Comparison of ENCODE assay signal across 11 mouse cellular contexts in the genomic region with DNA sequence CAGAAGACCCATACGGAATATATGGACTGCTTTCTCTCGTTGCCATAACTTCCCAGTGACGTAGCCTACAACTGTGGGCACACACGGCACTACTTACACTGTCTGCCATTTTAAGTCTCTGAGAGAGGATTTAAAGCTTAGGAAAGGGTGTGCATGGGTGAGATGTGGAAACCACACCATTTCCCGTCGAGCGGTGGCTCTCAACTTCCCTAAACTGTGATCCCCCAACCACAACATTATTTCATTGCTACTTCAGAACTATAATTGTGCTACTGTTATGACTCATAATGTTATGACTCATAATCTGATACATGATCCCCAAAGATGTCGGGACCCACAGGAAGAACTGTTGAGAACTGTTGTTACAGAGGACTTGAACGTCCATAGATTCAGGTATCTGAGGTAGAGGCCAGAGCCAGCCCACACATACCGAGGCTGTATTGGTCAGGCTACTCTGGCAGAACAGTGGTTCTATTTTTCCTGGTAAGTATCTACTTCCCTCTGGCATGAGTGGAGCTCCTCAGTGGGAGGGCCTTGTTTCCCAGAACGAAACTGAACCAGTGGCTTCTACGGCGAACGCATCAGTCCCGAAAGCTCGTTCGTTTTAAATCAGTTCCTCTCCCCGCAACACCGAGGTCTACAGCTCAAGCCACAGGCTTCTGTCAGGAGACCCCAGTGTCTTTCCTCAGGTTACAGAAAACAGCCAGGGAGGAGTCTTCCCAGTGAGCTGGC. TPM values are rescaled to one million over a fixed set of nuclear protein-coding genes. Genes with fewer than 3 reads are reported as not detected.
A peak's percentile ranks its signal among the peaks of the same experiment; 100 is the strongest.
DNase-seq lines count a peak whose midpoint lies in the region; ATAC-seq and TF ChIP-seq lines count a peak whose summit lies in the region.
"Had no signal": no experiment of that assay in that cellular context is flagged by ENCODE, and none has a peak within 500 bp of the region (broad histone marks: within the 10 kb centered on the region; RNA-seq: fewer than 3 reads in every experiment).

No protein-coding gene starts in this region.

- no peak for ATAC-seq in hindbrain, embryonic 14.5 days (ENCODE audit: low FRiP score)
- ATAC-seq in stomach, postnatal 0 days (ENCODE audit: low FRiP score, low TSS enrichment): no peak

- H3K36me3 ChIP-seq in megakaryocyte, embryonic 14.5 days (replicated peaks; ENCODE audit: low read length): no peaks in the 10 kb centered on the region
- H3K36me3 ChIP-seq in hindbrain, embryonic 14.5 days (replicated peaks; ENCODE audit: control insufficient read depth, insufficient read depth): no peaks in the 10 kb centered on the region
- no peaks in the 10 kb centered on the region for H3K36me3 ChIP-seq in stomach, postnatal 0 days (ENCODE audit: control insufficient read depth, insufficient read depth, low read length)
- H3K36me3 ChIP-seq: hindbrain, embryonic 15.5 days; neural tube, embryonic 12.5 days had no signal

- no peak for TF ChIP-seq POLR2A in bone marrow, adult 2 months (IDR thresholded peaks at IDR 0.05; ENCODE audit: borderline replicate concordance, control insufficient read depth, low read depth, low read length)

- H3K4me1 ChIP-seq in bone marrow, adult 2 months (ENCODE audit: control insufficient read depth, insufficient read depth, low read length): no peaks in the 10 kb centered on the region; the same call in 1 of the 2 replicates
- H3K4me1 ChIP-seq in megakaryocyte, embryonic 14.5 days: peaks cover 39% of the 10 kb centered on the region
- H3K4me1 ChIP-seq in hindbrain, embryonic 14.5 days (replicated peaks; ENCODE audit: control insufficient read depth, insufficient read depth, low read length): no peaks in the 10 kb centered on the region
- H3K4me1 ChIP-seq in stomach, postnatal 0 days (replicated peaks; ENCODE audit: control insufficient read depth, insufficient read depth): no peaks in the 10 kb centered on the region
- H3K4me1 ChIP-seq: hindbrain, embryonic 15.5 days; neural tube, embryonic 12.5 days had no signal

- no peaks in the 10 kb centered on the region for H3K27me3 ChIP-seq in megakaryocyte, embryonic 14.5 days (replicated peaks)
- no peaks in the 10 kb centered on the region for H3K27me3 ChIP-seq in hindbrain, embryonic 14.5 days (ENCODE audit: control insufficient read depth, insufficient read depth, low read length)
- H3K27me3 ChIP-seq in stomach, postnatal 0 days (ENCODE audit: control insufficient read depth, insufficient read depth, low read length): no peaks in the 10 kb centered on the region
- H3K27me3 ChIP-seq: hindbrain, embryonic 15.5 days; neural tube, embryonic 12.5 days had no signal

- H3K4me3 ChIP-seq in bone marrow, adult 2 months (replicated peaks; ENCODE audit: control insufficient read depth, low read depth, low read length): peak overlapping the region; percentile 73
- peak overlapping the region; percentile 88 for H3K4me3 ChIP-seq in megakaryocyte, embryonic 14.5 days (replicated peaks)
- H3K4me3 ChIP-seq in hindbrain, embryonic 14.5 days (replicated peaks; ENCODE audit: low read length): no peak overlapping the region
- H3K4me3 ChIP-seq in stomach, postnatal 0 days (ENCODE audit: low read depth, low read length): no peak overlapping the region
- H3K4me3 ChIP-seq: hindbrain, embryonic 15.5 days; neural tube, embryonic 12.5 days had no signal

- no peak overlapping the region for H3K9ac ChIP-seq in hindbrain, embryonic 14.5 days
- H3K9ac ChIP-seq in stomach, postnatal 0 days (ENCODE audit: low read length): no peak overlapping the region
- H3K9ac ChIP-seq: hindbrain, embryonic 15.5 days; neural tube, embryonic 12.5 days had no signal

- no peak for TF ChIP-seq CTCF in bone marrow, adult 2 months (IDR thresholded peaks at IDR 0.05; ENCODE audit: control insufficient read depth, insufficient read depth, low read length)
- TF ChIP-seq CTCF in stomach, postnatal 0 days (IDR thresholded peaks at IDR 0.05; ENCODE audit: low read depth): no peak

- no peak for TF ChIP-seq EP300 in stomach, postnatal 0 days (optimal IDR thresholded peaks at IDR 0.05)

- peak overlapping the region; percentile 83 for H3K27ac ChIP-seq in bone marrow, adult 2 months (ENCODE audit: control insufficient read depth, insufficient read depth, low read depth, low read length, poor library complexity)
- no peak overlapping the region for H3K27ac ChIP-seq in hindbrain, embryonic 14.5 days
- no peak overlapping the region for H3K27ac ChIP-seq in stomach, postnatal 0 days (replicated peaks)
- H3K27ac ChIP-seq: hindbrain, embryonic 15.5 days; neural tube, embryonic 12.5 days had no signal

- DNase-seq in urinary bladder, adult 2 months (ENCODE audit: low spot score): peak; percentile 4
- no peak for DNase-seq in urinary bladder, postnatal 14 days (ENCODE audit: low spot score)
- no peak for DNase-seq in adrenal gland, postnatal 25 days
- DNase-seq in hindbrain, embryonic 14.5 days (ENCODE audit: low spot score): no peak
- no peak for DNase-seq in stomach, postnatal 0 days (ENCODE audit: low spot score)
- DNase-seq: cerebellum, postnatal 25 days; heart, adult 18-20 months had no signal

- H3K9me3 ChIP-seq in megakaryocyte, embryonic 14.5 days: no peaks in the 10 kb centered on the region
- no peaks in the 10 kb centered on the region for H3K9me3 ChIP-seq in hindbrain, embryonic 14.5 days (ENCODE audit: control insufficient read depth, low read length)
- H3K9me3 ChIP-seq in stomach, postnatal 0 days (ENCODE audit: control insufficient read depth, low read length): no peaks in the 10 kb centered on the region
- H3K9me3 ChIP-seq: hindbrain, embryonic 15.5 days; neural tube, embryonic 12.5 days had no signal

- WGBS in bone marrow, adult 2 months: 4% methylated on average over 19 of the region's 19 CpGs
- WGBS in hindbrain, embryonic 14.5 days: 93% methylated on average over 19 of the region's 19 CpGs
- 85% methylated on average over 19 of the region's 19 CpGs for WGBS in stomach, postnatal 0 days

- no peak overlapping the region for H3K4me2 ChIP-seq in hindbrain, embryonic 14.5 days (replicated peaks)
- no peak overlapping the region for H3K4me2 ChIP-seq in stomach, postnatal 0 days (replicated peaks; ENCODE audit: low read depth)
- H3K4me2 ChIP-seq: hindbrain, embryonic 15.5 days; neural tube, embryonic 12.5 days had no signal

RNA-seq across cellular contexts. Expression of gene Trpm1, which starts 12.2 kb away (rescaled TPM):
- polyA plus RNA-seq in urinary bladder, adult 2 months (2012; rRNA removed): 0.01 TPM in 1 of 2 replicates, not detected in the other
- polyA plus RNA-seq in bone marrow, adult 2 months (2011; ENCODE audit: insufficient read depth, insufficient read length, low replicate concordance, missing spikeins): 0.92 TPM in 1 of 2 replicates, not detected in the other
- 0.16 TPM in 1 of 2 replicates, not detected in the other for polyA plus RNA-seq in megakaryocyte, embryonic 14.5 days (2012; ENCODE audit: insufficient read depth, low replicate concordance)
- not detected in 2 replicates for total RNA-seq in adrenal gland, postnatal 25 days (2021)
- 0.12 and 0.23 TPM in 2 replicates for polyA plus RNA-seq in hindbrain, embryonic 14.5 days (2014; fragmentation: Nextera tagmentation; extraction: Ambion mirVana)
- polyA plus RNA-seq in stomach, postnatal 0 days (2015; fragmentation: Nextera tagmentation; extraction: Ambion mirVana): 0.21 and 0.27 TPM in 2 replicates

Comparison
In these comparisons a context has a peak if more than half of its experiments do, and no peak if none do; other contexts are left out.
1. H3K4me3 ChIP-seq: peak in bone marrow, adult 2 months (single experiment) and megakaryocyte, embryonic 14.5 days (single experiment); none in hindbrain, embryonic 14.5 days (single experiment) and stomach, postnatal 0 days (single experiment).